Mouse (Mus musculus) erythroid progenitor cell, adult 5-6 weeks (primary cell): ENCODE measurements around the gene Prdm5. TPM values are rescaled to one million over a fixed set of nuclear protein-coding genes. Genes with fewer than 3 reads are reported as not detected.

Experiments used
- ATAC-seq: replicated peaks from 2 replicates; pipeline ENCODE4 v1.8.0; 2016; ENCODE audit warnings: moderate number of reproducible peaks, mild to moderate bottlenecking, moderate TSS enrichment, inconsistent platforms; ENCODE audit not compliant: poor library complexity, low FRiP score, severe bottlenecking
- total RNA-seq, 2 experiments: library from RNA; stranded (forward) in 1 of 2; stranded (reverse) in 1 of 2; fragments of 150-400 nt in 1 of 2; fragments of 186-747, 209-891 nt in 1 of 2; gene quantifications; 2 replicates each; pipeline versions ENCODE4 v1.2.3 to v1.2.4; 2015 to 2017; ENCODE audit warnings: low replicate concordance in 2 of 2

Gene Prdm5
- total RNA-seq, 2 experiments from 2014 or later: not detected

DNA sequence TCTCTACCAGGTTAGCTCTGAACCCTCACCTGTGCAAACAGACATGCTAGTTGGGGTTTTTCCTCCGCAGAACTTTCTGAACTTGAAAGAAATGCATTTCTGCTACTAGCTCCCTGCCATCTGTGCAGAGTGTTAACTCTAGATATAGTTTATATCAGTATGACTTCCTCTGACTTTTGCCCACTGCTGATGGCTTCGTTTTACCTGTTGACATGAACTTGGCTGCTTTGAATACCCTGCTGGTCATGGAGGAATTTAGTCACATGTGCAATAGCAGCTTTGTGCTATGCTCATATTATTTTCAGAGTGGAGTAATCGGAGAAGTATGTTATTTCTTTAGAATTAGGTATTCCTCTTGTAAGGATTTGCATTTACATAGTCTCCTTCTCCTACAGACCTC is 142.9 kb downstream of the Prdm5 start:
- ATAC-seq: no peak

- no peak for ATAC-seq
Observed at GRCm38 (mm10) chr6:65923501-65924084, 144.8 kb downstream of the Prdm5 start.

DNA sequence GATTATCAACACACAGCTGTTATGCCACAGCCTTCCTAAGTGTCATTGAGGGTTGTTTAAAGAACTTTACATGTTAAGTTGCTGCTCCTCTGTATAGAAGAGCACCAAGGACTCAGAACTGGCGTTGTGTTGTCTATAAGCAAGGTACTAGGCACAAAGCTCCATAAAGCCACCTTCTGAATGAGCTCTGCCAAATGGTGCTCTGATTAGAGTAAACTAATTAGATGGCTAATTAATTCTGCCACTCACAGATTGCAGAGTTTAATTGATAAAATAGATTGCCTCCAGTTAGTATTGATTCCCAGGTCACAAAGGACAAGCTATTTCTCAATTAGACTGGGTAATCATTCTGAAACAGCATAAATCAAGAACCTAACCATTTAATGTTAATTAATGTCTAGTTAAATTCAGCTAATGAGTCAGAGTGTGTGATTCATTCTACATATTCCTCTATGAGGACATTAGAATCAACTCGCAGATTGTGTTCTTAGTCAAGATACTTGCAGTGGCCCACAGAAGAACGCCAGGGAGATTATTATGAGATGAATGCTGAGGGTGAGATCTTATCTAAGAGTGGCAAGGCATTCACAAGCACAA is 147.0 kb downstream of the Prdm5 start:
- ATAC-seq: no peak

- ATAC-seq: no peak
Observed at GRCm38 (mm10) chr6:65930523-65930922, 151.7 kb downstream of the Prdm5 start.

GRCm38 (mm10) chr6:65932776-65933175 is 154.0 kb downstream of the Prdm5 start:
- ATAC-seq: no peak

GRCm38 (mm10) chr6:65933177-65933576 is 154.4 kb downstream of the Prdm5 start:
- no peak for ATAC-seq

GRCm38 (mm10) chr6:65935566-65936281 is 156.9 kb downstream of the Prdm5 start:
- no peak for ATAC-seq

DNA sequence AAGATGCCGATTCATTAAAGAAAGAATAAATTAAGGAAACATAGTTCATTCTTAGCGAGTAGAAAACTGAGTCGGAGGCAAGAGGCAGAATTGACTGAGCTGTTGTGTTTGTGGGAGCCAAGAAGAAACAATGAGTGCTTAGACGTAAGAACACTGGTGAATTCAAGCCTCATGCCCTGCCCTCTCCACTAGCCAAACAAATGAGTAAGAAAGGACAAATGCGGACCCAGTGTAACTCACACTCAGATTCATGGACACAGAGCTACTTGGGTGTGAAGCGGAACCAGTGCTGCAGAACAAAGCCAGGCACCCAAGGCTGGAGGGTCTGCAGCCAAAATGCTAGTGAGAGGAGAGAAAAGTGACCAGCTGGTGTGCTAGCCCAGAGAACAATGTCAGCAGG is 171.7 kb downstream of the Prdm5 start:
- no peak for ATAC-seq

GRCm38 (mm10) chr6:65952309-65952708 is 173.5 kb downstream of the Prdm5 start, which contains the start of gene 4930544G11Rik:
Gene 4930544G11Rik (plus strand): TSS chr6:65952609.
- ATAC-seq: no peak

GRCm38 (mm10) chr6:65969386-65970111 is 190.8 kb downstream of the Prdm5 start:
- ATAC-seq: no peak

DNA sequence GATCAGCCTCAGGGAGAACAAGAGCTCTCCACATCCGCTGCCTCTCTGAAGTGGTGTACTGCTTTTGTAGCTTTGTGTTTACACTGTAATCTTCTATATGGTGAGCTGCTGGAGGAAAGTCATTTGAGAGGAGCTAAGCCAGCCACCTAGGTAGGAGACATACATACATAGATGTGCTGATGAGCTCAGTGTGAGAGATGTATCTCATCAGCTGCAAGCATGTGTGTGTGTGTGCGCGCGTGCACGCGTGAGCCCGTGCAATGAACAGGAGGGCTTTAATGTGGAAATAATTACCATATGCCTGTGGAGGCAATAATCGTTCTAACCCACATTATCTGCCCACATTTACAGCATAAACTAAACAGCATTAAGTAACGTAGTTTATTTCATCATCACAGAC is 191.6 kb downstream of the Prdm5 start:
- ATAC-seq: no peak

Other genes with a start within 250 kb of the Prdm5 start
- gene Ndnf, start 107.4 kb upstream of the Prdm5 start, total RNA-seq (2015; ENCODE audit: low replicate concordance): not detected in 2 replicates
- gene Ndnf, start 107.4 kb upstream of the Prdm5 start, total RNA-seq (2017; ENCODE audit: low replicate concordance): not detected in 2 replicates
- gene 4930544G11Rik, start 173.6 kb downstream of the Prdm5 start, total RNA-seq (2015; ENCODE audit: low replicate concordance): not detected in 2 replicates
- gene 4930544G11Rik, start 173.6 kb downstream of the Prdm5 start, total RNA-seq (2017; ENCODE audit: low replicate concordance): not detected in 2 replicates